Mouse (Mus musculus): Measurements from ENCODE around the gene Sulf2. TPM values are rescaled to one million over a fixed set of nuclear protein-coding genes. Genes with fewer than 3 reads are reported as not detected.
A peak's percentile ranks its signal among the peaks of the same experiment; 100 is the strongest.

Sulf2 gene
- polyA plus RNA-seq, 1 experiment = 40.0 TPM

- H3K27ac ChIP-seq (ENCODE audit: insufficient read depth, low read length) = no peak overlapping the region
- 69% methylated on average over 15 of the region's 15 CpGs for WGBS
- TF ChIP-seq POLR2A (IDR thresholded peaks at IDR 0.05; ENCODE audit: borderline replicate concordance, insufficient read depth, low read length) (no peak), CTCF (IDR thresholded peaks at IDR 0.05; ENCODE audit: borderline replicate concordance, insufficient read depth, low read depth, low read length) (no peak)
Observed at GRCm38 (mm10) chr2:166098292-166098933, 57.0 kb downstream of the Sulf2 start.

GRCm38 (mm10) chr2:166097443-166098291 lies 57.8 kb downstream of the Sulf2 start:
- no peak overlapping the region for H3K27ac ChIP-seq (ENCODE audit: insufficient read depth, low read length)
- peak in 1 of 2 experiments; percentile 15 for DNase-seq
- H3K27me3 ChIP-seq (ENCODE audit: control insufficient read depth, insufficient read depth, low read length) = no peaks in the 10 kb centered on the region

More at GRCm38 (mm10) chr2:166098292-166098933, 57.0 kb downstream of the Sulf2 start:
- DNase-seq = no peak
- Histone ChIP-seq H3K4me1 (ENCODE audit: control insufficient read depth, insufficient read depth, low read length) (no peaks in the 10 kb centered on the region), H3K27me3 (ENCODE audit: control insufficient read depth, insufficient read depth, low read length) (no peaks in the 10 kb centered on the region), H3K4me3 (replicated peaks; ENCODE audit: insufficient read depth, low read depth, low read length) (no peak overlapping the region)

GRCm38 (mm10) chr2:166096834-166097233 lies 58.6 kb downstream of the Sulf2 start:
- H3K4me3 ChIP-seq (replicated peaks; ENCODE audit: insufficient read depth, low read depth, low read length) = no peak overlapping the region
- no peaks in the 10 kb centered on the region for H3K4me1 ChIP-seq (ENCODE audit: control insufficient read depth, insufficient read depth, low read length)
- 93% methylated on average over 1 of the region's 1 CpGs for WGBS
- H3K27ac ChIP-seq (ENCODE audit: insufficient read depth, low read length) = no peak overlapping the region
- H3K27me3 ChIP-seq (ENCODE audit: control insufficient read depth, insufficient read depth, low read length) = no peaks in the 10 kb centered on the region
- no peak for TF ChIP-seq CTCF (IDR thresholded peaks at IDR 0.05; ENCODE audit: borderline replicate concordance, insufficient read depth, low read depth, low read length)
- TF ChIP-seq POLR2A (IDR thresholded peaks at IDR 0.05; ENCODE audit: borderline replicate concordance, insufficient read depth, low read length) = no peak
- DNase-seq = no peak

More at GRCm38 (mm10) chr2:166097443-166098291, 57.8 kb downstream of the Sulf2 start:
- 71% methylated on average over 18 of the region's 18 CpGs for WGBS
- peak; percentile 35; the same call in 1 of the 2 replicates for TF ChIP-seq CTCF (IDR thresholded peaks at IDR 0.05; ENCODE audit: borderline replicate concordance, insufficient read depth, low read depth, low read length)
- TF ChIP-seq POLR2A (IDR thresholded peaks at IDR 0.05; ENCODE audit: borderline replicate concordance, insufficient read depth, low read length) = no peak
- Histone ChIP-seq H3K4me1 (ENCODE audit: control insufficient read depth, insufficient read depth, low read length) (no peaks in the 10 kb centered on the region), H3K4me3 (replicated peaks; ENCODE audit: insufficient read depth, low read depth, low read length) (no peak overlapping the region)

GRCm38 (mm10) chr2:166096300-166096699 lies 59.2 kb downstream of the Sulf2 start:
- Histone ChIP-seq H3K27ac (ENCODE audit: insufficient read depth, low read length) (no peak overlapping the region), H3K4me1 (ENCODE audit: control insufficient read depth, insufficient read depth, low read length) (no peaks in the 10 kb centered on the region), H3K4me3 (replicated peaks; ENCODE audit: insufficient read depth, low read depth, low read length) (no peak overlapping the region), H3K27me3 (ENCODE audit: control insufficient read depth, insufficient read depth, low read length) (no peaks in the 10 kb centered on the region)
- 90% methylated on average over 6 of the region's 6 CpGs for WGBS
- no peak for DNase-seq
- TF ChIP-seq CTCF (IDR thresholded peaks at IDR 0.05; ENCODE audit: borderline replicate concordance, insufficient read depth, low read depth, low read length) (no peak), POLR2A (IDR thresholded peaks at IDR 0.05; ENCODE audit: borderline replicate concordance, insufficient read depth, low read length) (no peak)

- no peak for TF ChIP-seq POLR2A (IDR thresholded peaks at IDR 0.05; ENCODE audit: borderline replicate concordance, insufficient read depth, low read length)
- no peak for TF ChIP-seq CTCF (IDR thresholded peaks at IDR 0.05; ENCODE audit: borderline replicate concordance, insufficient read depth, low read depth, low read length)
- H3K4me3 ChIP-seq (replicated peaks; ENCODE audit: insufficient read depth, low read depth, low read length) = no peak overlapping the region
- H3K27ac ChIP-seq (ENCODE audit: insufficient read depth, low read length) = no peak overlapping the region
- H3K27me3 ChIP-seq (ENCODE audit: control insufficient read depth, insufficient read depth, low read length) = no peaks in the 10 kb centered on the region
- no peaks in the 10 kb centered on the region; the same call in 1 of the 2 replicates for H3K4me1 ChIP-seq (ENCODE audit: control insufficient read depth, insufficient read depth, low read length)
- 98% methylated on average over 6 of the region's 6 CpGs for WGBS
- DNase-seq = no peak
Observed at GRCm38 (mm10) chr2:166092412-166092811, 63.1 kb downstream of the Sulf2 start.

GRCm38 (mm10) chr2:166091599-166091998 lies 63.9 kb downstream of the Sulf2 start:
- H3K4me1 ChIP-seq (ENCODE audit: control insufficient read depth, insufficient read depth, low read length) = no peaks in the 10 kb centered on the region; the same call in 1 of the 2 replicates
- TF ChIP-seq CTCF (IDR thresholded peaks at IDR 0.05; ENCODE audit: borderline replicate concordance, insufficient read depth, low read depth, low read length) (no peak), POLR2A (IDR thresholded peaks at IDR 0.05; ENCODE audit: borderline replicate concordance, insufficient read depth, low read length) (no peak)
- no peak for DNase-seq
- H3K27ac ChIP-seq (ENCODE audit: insufficient read depth, low read length) = no peak overlapping the region
- H3K27me3 ChIP-seq (ENCODE audit: control insufficient read depth, insufficient read depth, low read length) = no peaks in the 10 kb centered on the region
- H3K4me3 ChIP-seq (replicated peaks; ENCODE audit: insufficient read depth, low read depth, low read length) = no peak overlapping the region

GRCm38 (mm10) chr2:166090131-166090581 lies 65.3 kb downstream of the Sulf2 start:
- Histone ChIP-seq H3K27me3 (ENCODE audit: control insufficient read depth, insufficient read depth, low read length) (no peaks in the 10 kb centered on the region), H3K4me1 (ENCODE audit: control insufficient read depth, insufficient read depth, low read length) (no peaks in the 10 kb centered on the region; the same call in 1 of the 2 replicates), H3K4me3 (replicated peaks; ENCODE audit: insufficient read depth, low read depth, low read length) (no peak overlapping the region), H3K27ac (ENCODE audit: insufficient read depth, low read length) (no peak overlapping the region)
- TF ChIP-seq POLR2A (IDR thresholded peaks at IDR 0.05; ENCODE audit: borderline replicate concordance, insufficient read depth, low read length) (no peak), CTCF (IDR thresholded peaks at IDR 0.05; ENCODE audit: borderline replicate concordance, insufficient read depth, low read depth, low read length) (no peak)
- no peak for DNase-seq
- 52% methylated on average over 7 of the region's 7 CpGs for WGBS
